Mouse (Mus musculus) stomach, embryonic 14.5 days (tissue): ENCODE data around the gene Ttc36. TPM values are rescaled to one million over a fixed set of nuclear protein-coding genes. Genes with fewer than 3 reads are reported as not detected.
A peak's percentile ranks its signal among the peaks of the same experiment; 100 is the strongest.
"Not testable (repeated sequence)": the region's sequence is repeated elsewhere in the genome, so short reads cannot be mapped to it uniquely, and the experiment has no call there.

Experiments
- ATAC-seq: fragments of 200-750 bp; cut with Nextera tagmentation; 2 replicates; pipeline ENCODE4 v1.8.0; 2017; ENCODE audit warnings: low read depth, moderate TSS enrichment; ENCODE audit not compliant: insufficient number of reproducible peaks, insufficient read depth, low FRiP score
- H3K27ac ChIP-seq: fragments of 300-500 bp; sonication (generic); 2 replicates; pipeline ENCODE4 v1.5.1; 2014; ENCODE audit warnings: mild to moderate bottlenecking, low read length, moderate library complexity, mixed read lengths
- H3K27me3 ChIP-seq: fragments of 300-500 bp; sonication (generic); 2 replicates; pipeline ENCODE4 v1.6.1; 2014; ENCODE audit warnings: low read length, control low read depth, mixed read lengths; ENCODE audit not compliant: control insufficient read depth, insufficient read depth
- H3K36me3 ChIP-seq: fragments of 300-500 bp; sonication (generic); 2 replicates; pipeline ENCODE4 v1.6.1; 2014; ENCODE audit warnings: mild to moderate bottlenecking, control low read depth, low read length, moderate library complexity, mixed read lengths; ENCODE audit not compliant: control insufficient read depth, insufficient read depth
- H3K4me1 ChIP-seq: fragments of 300-500 bp; sonication (generic); 2 replicates; pipeline ENCODE4 v1.6.1; 2014; ENCODE audit warnings: low read length, control low read depth, mixed read lengths; ENCODE audit not compliant: control insufficient read depth, insufficient read depth
- H3K4me2 ChIP-seq: fragments of 300-500 bp; sonication (generic); replicated peaks from 2 replicates; pipeline ENCODE4 v1.6.1; 2014; ENCODE audit warnings: low read depth, low read length, control low read depth
- H3K4me3 ChIP-seq: fragments of 300-500 bp; sonication (generic); 2 replicates; pipeline ENCODE4 v1.5.1; 2014; ENCODE audit warnings: low read depth, low read length, control low read depth
- H3K9ac ChIP-seq: fragments of 300-500 bp; sonication (generic); replicated peaks from 2 replicates; pipeline ENCODE4 v1.6.1; 2014; ENCODE audit warnings: low read depth, mild to moderate bottlenecking, control low read depth, low read length, moderate library complexity, mixed read lengths
- H3K9me3 ChIP-seq: fragments of 300-500 bp; sonication (generic); 2 replicates; pipeline ENCODE4 v1.6.1; 2016; ENCODE audit warnings: low read depth, low read length, control low read depth; ENCODE audit not compliant: control insufficient read depth
- WGBS: fragments of 180-500 bp; shearing (Covaris S2); extraction: QIAGEN DNeasy Blood & Tissue Kit; methylation state at CpG from one replicate; pipeline ENCODE4 v1.1.7; 2014; 5-methylcytosine and 5-hydroxymethylcytosine counted together
- polyA plus RNA-seq: library from polyadenylated mRNA; unstranded; fragments of >200 nt; fragmentation: Nextera tagmentation; extraction: Ambion mirVana; gene quantifications from 2 replicates; pipeline ENCODE4 v1.2.1, GENCODE M21; 2014

Ttc36 gene
- polyA plus RNA-seq, 1 experiment from 2014 or later, result 1.7 TPM

DNA sequence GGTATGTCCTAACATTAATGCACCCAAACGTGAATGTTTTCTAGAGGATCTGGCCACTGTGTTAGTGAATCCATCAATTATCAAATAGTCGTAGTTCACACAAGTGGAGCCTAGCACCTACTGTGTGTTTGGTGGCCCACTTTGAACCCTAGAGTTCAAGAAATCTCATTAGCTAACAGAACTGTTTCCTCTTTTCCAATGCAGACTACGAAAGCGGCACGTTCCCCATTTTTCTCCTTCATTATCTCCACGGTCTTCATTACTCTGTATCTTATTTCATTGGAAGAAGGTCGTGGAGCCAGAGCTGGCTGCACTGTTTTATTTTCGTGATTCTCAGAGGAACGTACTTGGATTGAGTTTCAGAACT is 2.9 kb downstream of the Ttc36 start:
- H3K36me3 ChIP-seq, result peaks cover 2% of the 10 kb centered on the region
- H3K27me3 ChIP-seq, result no peaks in the 10 kb centered on the region
- no peaks in the 10 kb centered on the region for H3K4me1 ChIP-seq
- H3K9ac ChIP-seq, result no peak overlapping the region
- WGBS, result 39% methylated on average over 9 of the region's 9 CpGs
- H3K9me3 ChIP-seq, result no peaks in the 10 kb centered on the region
- no peak for ATAC-seq
- H3K4me3 ChIP-seq, result peak overlapping the region; percentile 47
- H3K4me2 ChIP-seq, result peak overlapping the region; percentile 86
- H3K27ac ChIP-seq, result peak overlapping the region; percentile 6; the same call in 1 of the 2 replicates

- no peaks in the 10 kb centered on the region for H3K9me3 ChIP-seq
- peak within 1 kb of the TSS; percentile 86 for H3K4me2 ChIP-seq
- no peaks in the 10 kb centered on the region for H3K4me1 ChIP-seq
- WGBS, result under 1% methylated on average over 75 of the region's 75 CpGs
- H3K27ac ChIP-seq, result peak within 1 kb of the TSS; percentile 6; the same call in 1 of the 2 replicates
- H3K36me3 ChIP-seq, result no peaks in the 10 kb centered on the region
- peak within 1 kb of the TSS; percentile 47 for H3K4me3 ChIP-seq
- no peaks in the 10 kb centered on the region for H3K27me3 ChIP-seq
- peak; percentile 94 for ATAC-seq
- peak within 1 kb of the TSS; percentile 26; the same call in 1 of the 2 replicates for H3K9ac ChIP-seq
Observed at GRCm38 (mm10) chr9:44799102-44799957, 3.5 kb downstream of the Ttc36 start, which contains the start of gene Tmem25. TSS of gene Tmem25 (minus strand) at chr9:44799307.

DNA sequence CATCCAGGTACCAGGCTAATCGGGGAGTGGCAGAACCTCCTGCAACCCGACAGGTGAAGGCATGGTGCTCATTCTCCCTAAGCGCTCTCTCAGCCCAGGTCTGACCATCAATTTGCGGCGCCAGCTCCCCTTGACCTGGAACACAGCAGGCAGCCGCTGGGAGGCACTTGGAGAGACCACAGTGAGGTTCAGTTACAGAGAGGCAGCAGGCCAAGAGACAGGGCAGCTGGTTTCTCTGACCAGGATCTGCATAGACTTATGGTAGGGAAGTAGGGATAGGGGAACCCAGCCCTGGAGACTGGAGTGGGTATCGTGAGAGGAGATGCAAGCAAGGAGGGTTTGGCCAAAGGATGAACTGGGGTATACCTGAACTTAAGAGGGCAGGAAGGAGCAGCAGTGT is 4.6 kb downstream of the Ttc36 start:
- Histone ChIP-seq H3K4me3 (no peak overlapping the region), H3K9ac (no peak overlapping the region), H3K36me3 (no peaks in the 10 kb centered on the region), H3K4me2 (peak overlapping the region; percentile 86), H3K9me3 (no peaks in the 10 kb centered on the region), H3K4me1 (no peaks in the 10 kb centered on the region), H3K27ac (no peak overlapping the region), H3K27me3 (no peaks in the 10 kb centered on the region)
- WGBS, result 38% methylated on average over 7 of the region's 7 CpGs
- no peak for ATAC-seq

GRCm38 (mm10) chr9:44792842-44793241 is 10.0 kb downstream of the Ttc36 start:
- Histone ChIP-seq H3K9ac (no peak overlapping the region), H3K27ac (no peak overlapping the region), H3K27me3 (no peaks in the 10 kb centered on the region), H3K4me2 (no peak overlapping the region), H3K4me1 (no peaks in the 10 kb centered on the region), H3K36me3 (peaks cover 34% of the 10 kb centered on the region), H3K9me3 (no peaks in the 10 kb centered on the region), H3K4me3 (no peak overlapping the region)
- ATAC-seq, result no peak
- WGBS, result 81% methylated on average over 9 of the region's 9 CpGs

DNA sequence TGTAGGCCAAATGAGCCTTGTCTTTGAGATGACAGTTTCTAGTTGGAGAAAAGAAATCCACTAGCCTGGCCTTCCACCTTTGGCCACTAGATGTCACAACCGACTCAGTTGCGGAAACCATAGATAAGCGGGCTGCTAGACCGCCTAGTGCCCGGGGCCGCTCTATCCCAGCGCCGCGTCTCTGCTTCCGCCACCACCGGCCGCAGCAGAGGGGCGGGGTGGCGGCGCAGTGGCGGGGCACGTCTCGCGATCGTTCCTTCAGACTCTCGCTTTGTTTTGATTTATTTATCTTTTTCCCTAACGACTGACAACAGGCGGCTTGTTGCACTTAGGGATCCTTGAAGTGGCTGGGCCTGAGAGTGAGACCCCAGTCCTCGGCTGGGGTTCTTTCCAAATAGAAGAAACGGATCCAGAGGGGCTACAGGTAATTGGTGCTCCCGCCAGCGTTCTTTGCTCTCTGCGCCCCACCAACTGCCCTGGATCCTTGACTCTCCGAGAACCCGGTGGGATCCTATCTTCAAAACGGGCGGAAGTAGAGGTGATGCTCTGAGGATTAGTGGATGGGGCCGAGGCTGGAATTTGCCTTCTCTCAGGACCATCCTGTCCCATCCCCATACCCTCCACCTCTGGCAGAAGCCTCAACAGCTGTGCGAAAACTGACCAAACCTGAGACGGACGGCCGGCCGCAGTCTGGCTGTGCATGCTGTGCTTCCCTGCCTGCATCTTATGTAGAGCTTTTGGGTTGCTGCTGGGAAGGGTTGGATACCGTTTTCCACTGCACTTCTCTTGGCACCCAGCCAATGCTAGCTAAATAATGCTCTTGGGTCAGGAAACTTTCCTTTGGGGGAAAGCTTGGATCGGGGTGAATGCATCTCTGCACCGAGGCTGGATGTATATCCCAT is 29.9 kb downstream of the Ttc36 start:
- peaks cover 11% of the 10 kb centered on the region; the same call in 1 of the 2 replicates for H3K36me3 ChIP-seq
- under 1% methylated on average over 41 of the region's 41 CpGs for WGBS
- peak; percentile 100 for ATAC-seq
- peak overlapping the region; percentile 73 for H3K4me2 ChIP-seq
- H3K27me3 ChIP-seq, result no peaks in the 10 kb centered on the region
- peak overlapping the region; percentile 67 for H3K4me3 ChIP-seq
- peak overlapping the region; percentile 64 for H3K9ac ChIP-seq
- H3K9me3 ChIP-seq, result no peaks in the 10 kb centered on the region
- H3K4me1 ChIP-seq, result 0 out of 2 replicates have a peak, but pooled peaks cover 3% of the 10 kb centered on the region
- H3K27ac ChIP-seq, result peak overlapping the region; percentile 82

GRCm38 (mm10) chr9:44772392-44772749 is 30.5 kb downstream of the Ttc36 start:
- Histone ChIP-seq H3K9ac (no peak overlapping the region), H3K36me3 (peaks cover 11% of the 10 kb centered on the region; the same call in 1 of the 2 replicates), H3K27ac (peak overlapping the region; percentile 76), H3K4me3 (no peak overlapping the region), H3K9me3 (no peaks in the 10 kb centered on the region), H3K27me3 (no peaks in the 10 kb centered on the region), H3K4me2 (no peak overlapping the region), H3K4me1 (0 out of 2 replicates have a peak, but pooled peaks cover 3% of the 10 kb centered on the region)
- WGBS, result 26% methylated on average over 5 of the region's 5 CpGs
- ATAC-seq, result no peak

DNA sequence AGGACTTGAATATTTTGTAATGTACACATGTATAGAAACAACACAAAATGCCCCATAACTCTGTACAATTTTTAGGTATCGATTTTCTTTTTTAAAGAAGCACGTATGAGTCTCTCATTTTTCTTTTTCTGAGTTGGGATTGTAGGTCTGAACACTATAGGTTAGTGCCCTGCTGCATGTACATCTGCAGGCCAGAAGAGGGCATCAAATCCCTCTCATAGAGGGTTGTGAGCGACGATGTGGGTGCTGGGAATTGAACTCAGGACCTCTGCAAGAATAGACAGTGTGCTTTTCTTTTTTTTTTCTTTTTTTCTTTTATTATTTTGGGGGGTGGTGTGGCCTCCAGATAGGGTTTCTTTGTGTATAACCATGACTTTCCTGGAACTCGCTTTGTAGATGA is 31.5 kb downstream of the Ttc36 start:
- no peaks in the 10 kb centered on the region for H3K27me3 ChIP-seq
- WGBS, result 84% methylated on average over 5 of the region's 5 CpGs
- no peak for ATAC-seq

GRCm38 (mm10) chr9:44768029-44768394 is 34.9 kb downstream of the Ttc36 start:
- 41% methylated on average over 7 of the region's 9 CpGs for WGBS
- H3K27me3 ChIP-seq, ATAC-seq, H3K9ac ChIP-seq, H3K36me3 ChIP-seq, H3K9me3 ChIP-seq: not testable (repeated sequence)
- Histone ChIP-seq H3K4me2 (peak overlapping the region; percentile 25), H3K4me3 (peak overlapping the region; percentile 99), H3K27ac (peak overlapping the region; percentile 96), H3K4me1 (peaks cover 14% of the 10 kb centered on the region)

More for the DNA sequence above, 31.5 kb downstream of the Ttc36 start:
- H3K4me2 ChIP-seq, result no peak overlapping the region
- H3K4me3 ChIP-seq, result no peak overlapping the region
- H3K36me3 ChIP-seq, result peaks cover 11% of the 10 kb centered on the region; the same call in 1 of the 2 replicates
- H3K9ac ChIP-seq, result no peak overlapping the region
- no peak overlapping the region for H3K27ac ChIP-seq
- no peaks in the 10 kb centered on the region for H3K9me3 ChIP-seq
- H3K4me1 ChIP-seq, result peaks cover 3% of the 10 kb centered on the region; the same call in 1 of the 2 replicates
